Mouse (Mus musculus): Measurements from ENCODE around the gene Nsmce3. TPM values are rescaled to one million over a fixed set of nuclear protein-coding genes. Genes with fewer than 3 reads are reported as not detected.

Gene Nsmce3
- polyA plus RNA-seq, 1 experiment: not detected

GRCm38 (mm10) chr7:64873266-64873665 is 469 bp upstream of the Nsmce3 start:
- WGBS: 29% methylated on average over 11 of the region's 11 CpGs
- H3K4me3 ChIP-seq (ENCODE audit: insufficient read depth, low read depth, low read length): peak overlapping the region; percentile 25; the same call in 1 of the 2 replicates
- no peak overlapping the region for H3K27ac ChIP-seq (ENCODE audit: insufficient read depth, low read depth, low read length)
- peaks cover 8% of the 10 kb centered on the region for H3K4me1 ChIP-seq (ENCODE audit: control insufficient read depth, insufficient read depth, low read length)
- TF ChIP-seq POLR2A (IDR thresholded peaks at IDR 0.05; ENCODE audit: insufficient read depth, low read depth, low read length): no peak
- no peak for TF ChIP-seq CTCF (IDR thresholded peaks at IDR 0.05; ENCODE audit: insufficient read depth, low read depth, low read length)

GRCm38 (mm10) chr7:64871987-64872742 is 632 bp downstream of the Nsmce3 start:
- WGBS: under 1% methylated on average over 33 of the region's 33 CpGs
- H3K4me1 ChIP-seq (ENCODE audit: control insufficient read depth, insufficient read depth, low read length): peaks cover 8% of the 10 kb centered on the region

GRCm38 (mm10) chr7:64869549-64870065 is 3.2 kb downstream of the Nsmce3 start:
- H3K27ac ChIP-seq (ENCODE audit: insufficient read depth, low read depth, low read length): no peak overlapping the region

More at GRCm38 (mm10) chr7:64871987-64872742, 632 bp downstream of the Nsmce3 start:
- peak overlapping the region; percentile 84 for H3K4me3 ChIP-seq (ENCODE audit: insufficient read depth, low read depth, low read length)
- peak overlapping the region; percentile 59; the same call in 1 of the 2 replicates for H3K27ac ChIP-seq (ENCODE audit: insufficient read depth, low read depth, low read length)
- TF ChIP-seq CTCF (IDR thresholded peaks at IDR 0.05; ENCODE audit: insufficient read depth, low read depth, low read length): no peak

GRCm38 (mm10) chr7:64863538-64863937 is 9.3 kb downstream of the Nsmce3 start:
- TF ChIP-seq CTCF (IDR thresholded peaks at IDR 0.05; ENCODE audit: insufficient read depth, low read depth, low read length) (no peak), POLR2A (IDR thresholded peaks at IDR 0.05; ENCODE audit: insufficient read depth, low read depth, low read length) (no peak)
- Histone ChIP-seq H3K4me3 (ENCODE audit: insufficient read depth, low read depth, low read length) (no peak overlapping the region), H3K27ac (ENCODE audit: insufficient read depth, low read depth, low read length) (no peak overlapping the region), H3K4me1 (ENCODE audit: control insufficient read depth, insufficient read depth, low read length) (no peaks in the 10 kb centered on the region)
- 87% methylated on average over 3 of the region's 3 CpGs for WGBS

More at GRCm38 (mm10) chr7:64869549-64870065, 3.2 kb downstream of the Nsmce3 start:
- 86% methylated on average over 6 of the region's 6 CpGs for WGBS
- TF ChIP-seq POLR2A (IDR thresholded peaks at IDR 0.05; ENCODE audit: insufficient read depth, low read depth, low read length) (no peak), CTCF (IDR thresholded peaks at IDR 0.05; ENCODE audit: insufficient read depth, low read depth, low read length) (no peak)
- H3K4me1 ChIP-seq (ENCODE audit: control insufficient read depth, insufficient read depth, low read length): peaks cover 8% of the 10 kb centered on the region
- H3K4me3 ChIP-seq (ENCODE audit: insufficient read depth, low read depth, low read length): no peak overlapping the region

GRCm38 (mm10) chr7:64862978-64863377 is 9.8 kb downstream of the Nsmce3 start:
- Histone ChIP-seq H3K4me3 (ENCODE audit: insufficient read depth, low read depth, low read length) (no peak overlapping the region), H3K4me1 (ENCODE audit: control insufficient read depth, insufficient read depth, low read length) (no peaks in the 10 kb centered on the region), H3K27ac (ENCODE audit: insufficient read depth, low read depth, low read length) (no peak overlapping the region)
- no peak for TF ChIP-seq CTCF (IDR thresholded peaks at IDR 0.05; ENCODE audit: insufficient read depth, low read depth, low read length)
- no peak for TF ChIP-seq POLR2A (IDR thresholded peaks at IDR 0.05; ENCODE audit: insufficient read depth, low read depth, low read length)
- WGBS: 83% methylated on average over 3 of the region's 3 CpGs

GRCm38 (mm10) chr7:64856526-64857082 is 16.2 kb downstream of the Nsmce3 start:
- H3K4me3 ChIP-seq (ENCODE audit: insufficient read depth, low read depth, low read length): no peak overlapping the region

GRCm38 (mm10) chr7:64855976-64856375 is 16.8 kb downstream of the Nsmce3 start:
- Histone ChIP-seq H3K27ac (ENCODE audit: insufficient read depth, low read depth, low read length) (no peak overlapping the region), H3K4me1 (ENCODE audit: control insufficient read depth, insufficient read depth, low read length) (no peaks in the 10 kb centered on the region; the same call in 1 of the 2 replicates), H3K4me3 (ENCODE audit: insufficient read depth, low read depth, low read length) (peak overlapping the region; percentile 26; the same call in 1 of the 2 replicates)
- TF ChIP-seq CTCF (IDR thresholded peaks at IDR 0.05; ENCODE audit: insufficient read depth, low read depth, low read length): no peak
- TF ChIP-seq POLR2A (IDR thresholded peaks at IDR 0.05; ENCODE audit: insufficient read depth, low read depth, low read length): no peak
- 42% methylated on average over 15 of the region's 15 CpGs for WGBS

More at GRCm38 (mm10) chr7:64856526-64857082, 16.2 kb downstream of the Nsmce3 start:
- 67% methylated on average over 12 of the region's 12 CpGs for WGBS
- H3K4me1 ChIP-seq (ENCODE audit: control insufficient read depth, insufficient read depth, low read length): no peaks in the 10 kb centered on the region; the same call in 1 of the 2 replicates
- TF ChIP-seq CTCF (IDR thresholded peaks at IDR 0.05; ENCODE audit: insufficient read depth, low read depth, low read length) (no peak), POLR2A (IDR thresholded peaks at IDR 0.05; ENCODE audit: insufficient read depth, low read depth, low read length) (no peak)
- H3K27ac ChIP-seq (ENCODE audit: insufficient read depth, low read depth, low read length): no peak overlapping the region

- 80% methylated on average over 5 of the region's 10 CpGs for WGBS
- Histone ChIP-seq H3K4me1 (ENCODE audit: control insufficient read depth, insufficient read depth, low read length) (no peaks in the 10 kb centered on the region; the same call in 1 of the 2 replicates), H3K27ac (ENCODE audit: insufficient read depth, low read depth, low read length) (no peak overlapping the region), H3K4me3 (ENCODE audit: insufficient read depth, low read depth, low read length) (no peak overlapping the region)
- TF ChIP-seq POLR2A (IDR thresholded peaks at IDR 0.05; ENCODE audit: insufficient read depth, low read depth, low read length) (no peak), CTCF (IDR thresholded peaks at IDR 0.05; ENCODE audit: insufficient read depth, low read depth, low read length) (no peak)
Measured at GRCm38 (mm10) chr7:64855389-64855927, 17.3 kb downstream of the Nsmce3 start.

- TF ChIP-seq CTCF (IDR thresholded peaks at IDR 0.05; ENCODE audit: insufficient read depth, low read depth, low read length) (no peak), POLR2A (IDR thresholded peaks at IDR 0.05; ENCODE audit: insufficient read depth, low read depth, low read length) (no peak)
- WGBS: 80% methylated on average over 3 of the region's 3 CpGs
- Histone ChIP-seq H3K4me1 (ENCODE audit: control insufficient read depth, insufficient read depth, low read length) (no peaks in the 10 kb centered on the region; the same call in 1 of the 2 replicates), H3K27ac (ENCODE audit: insufficient read depth, low read depth, low read length) (no peak overlapping the region), H3K4me3 (ENCODE audit: insufficient read depth, low read depth, low read length) (no peak overlapping the region)
Measured at GRCm38 (mm10) chr7:64850791-64851190, 22.0 kb downstream of the Nsmce3 start.
